Mouse (Mus musculus) cerebellum, adult 2 months (tissue): ENCODE data around the gene Mapk1. TPM values are rescaled to one million over a fixed set of nuclear protein-coding genes. Genes with fewer than 3 reads are reported as not detected.
A peak's percentile ranks its signal among the peaks of the same experiment; 100 is the strongest.
"Not testable (repeated sequence)": the region's sequence is repeated elsewhere in the genome, so short reads cannot be mapped to it uniquely, and the experiment has no call there.

ENCODE experiments used
- DNase-seq, 2 experiments: peaks; one replicate each; pipeline ENCODE4 v3.0.0; 2021
- H3K27ac ChIP-seq: fragments of 200-500 bp; 2 replicates; pipeline ENCODE4 v1.5.1; 2012; ENCODE audit warnings: low read length, control low read depth, inconsistent platforms; ENCODE audit not compliant: insufficient read depth
- H3K27me3 ChIP-seq: fragments of 200-500 bp; 2 replicates; pipeline ENCODE4 v1.6.1; 2012; ENCODE audit warnings: inconsistent platforms, mild to moderate bottlenecking, low read length, moderate library complexity; ENCODE audit not compliant: control insufficient read depth, insufficient read depth
- H3K4me1 ChIP-seq: fragments of 200-500 bp; 2 replicates; pipeline ENCODE4 v1.6.1; 2011; ENCODE audit warnings: low read length; ENCODE audit not compliant: control insufficient read depth, insufficient read depth
- H3K4me3 ChIP-seq: fragments of 200-500 bp; replicated peaks from 2 replicates; pipeline ENCODE3; 2011; ENCODE audit warnings: mild to moderate bottlenecking, low read depth, low read length, control low read depth; ENCODE audit not compliant: insufficient read depth
- CTCF ChIP-seq: fragments of 200-500 bp; IDR thresholded peaks from 2 replicates; pipeline ENCODE4 v1.5.1; 2011; ENCODE audit warnings: low read depth, mild to moderate bottlenecking, control low read depth, low read length, moderate library complexity, borderline replicate concordance; ENCODE audit not compliant: insufficient read depth
- POLR2A ChIP-seq: fragments of 200-500 bp; IDR thresholded peaks from 2 replicates; pipeline ENCODE4 v1.6.1; 2011; ENCODE audit warnings: low read length, control low read depth, borderline replicate concordance; ENCODE audit not compliant: insufficient read depth
- WGBS: fragments of 180-500 bp; shearing (Covaris S2); methylation state at CpG from one replicate; pipeline ENCODE4 v1.1.7; 2018; 5-methylcytosine and 5-hydroxymethylcytosine counted together
- polyA plus RNA-seq: library from polyadenylated mRNA; depleted of rRNA; stranded (reverse); fragments of >200 nt; gene quantifications from 2 replicates; pipeline ENCODE4 v1.2.3, GENCODE M21; 2012

Mapk1 gene
- polyA plus RNA-seq, 1 experiment, result 154 TPM

DNA sequence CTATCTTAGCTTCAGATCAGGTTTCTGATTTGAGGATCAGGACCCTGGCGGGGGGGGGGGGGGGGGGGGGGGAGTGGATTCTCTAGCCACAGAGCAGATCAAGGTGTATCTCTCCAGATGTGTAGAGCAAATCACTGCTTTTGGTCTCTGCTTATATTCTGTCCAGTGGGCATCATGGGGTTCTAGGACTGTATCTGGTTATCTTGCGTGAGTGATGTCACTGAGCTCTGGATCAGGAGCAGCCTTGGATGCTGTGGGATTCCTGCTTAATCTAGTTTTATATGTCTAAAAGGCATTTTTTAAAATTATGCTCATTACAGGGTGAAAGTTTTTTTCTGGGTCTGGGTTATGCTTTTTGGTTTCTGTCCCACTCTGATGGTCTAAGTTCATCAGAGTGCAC, 546 bp upstream of the Mapk1 start:
- no peaks in the 10 kb centered on the region; the same call in 1 of the 2 replicates for H3K4me1 ChIP-seq
- no peaks in the 10 kb centered on the region for H3K27me3 ChIP-seq
- TF ChIP-seq POLR2A, result no peak
- TF ChIP-seq CTCF, result no peak
- peak overlapping the region; percentile 99 for H3K4me3 ChIP-seq
- 33% methylated on average over 2 of the region's 2 CpGs for WGBS
- DNase-seq, result no peak
- peak overlapping the region; percentile 77; the same call in 1 of the 2 replicates for H3K27ac ChIP-seq

DNA sequence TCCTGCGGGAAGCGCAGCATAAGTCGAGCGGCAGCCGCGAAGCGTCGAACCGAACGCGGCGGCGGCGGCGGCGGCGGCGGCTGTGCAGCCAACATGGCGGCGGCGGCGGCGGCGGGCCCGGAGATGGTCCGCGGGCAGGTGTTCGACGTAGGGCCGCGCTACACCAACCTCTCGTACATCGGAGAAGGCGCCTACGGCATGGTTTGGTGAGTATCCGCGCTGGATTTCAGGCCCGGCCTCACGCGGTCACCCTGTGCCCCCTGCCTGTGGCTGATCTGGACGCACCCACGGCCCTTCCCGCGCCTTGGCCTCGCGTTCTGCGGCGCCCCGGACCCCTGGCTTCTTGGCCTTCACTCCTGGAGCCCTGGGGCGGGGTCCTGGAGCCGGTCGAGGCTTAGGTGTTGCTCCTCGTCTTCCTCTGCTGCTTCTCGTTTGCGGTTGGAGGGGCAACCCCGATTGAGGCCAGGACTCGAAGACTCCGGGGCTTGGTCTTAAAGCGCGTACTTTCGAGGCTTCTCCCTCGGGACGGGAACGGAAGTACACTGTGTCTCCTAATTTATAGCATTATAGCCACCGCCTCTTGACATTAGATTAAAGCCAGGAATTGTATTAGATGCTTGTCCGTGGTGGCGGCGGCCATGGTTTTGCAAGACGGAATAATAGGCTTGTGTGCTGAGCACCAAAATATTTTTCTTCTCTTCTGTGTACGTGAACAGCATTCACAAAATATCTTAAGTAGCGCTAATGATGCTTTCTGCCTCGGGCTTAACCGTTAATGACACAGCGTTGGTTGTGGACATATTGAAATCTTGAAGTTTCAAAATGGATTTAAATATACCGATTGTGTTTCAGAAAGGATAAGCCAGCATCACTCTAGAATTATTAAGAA, 596 bp downstream of the Mapk1 start:
- Histone ChIP-seq H3K27ac (peak overlapping the region; percentile 74; the same call in 1 of the 2 replicates), H3K4me3 (peak overlapping the region; percentile 99), H3K4me1 (no peaks in the 10 kb centered on the region; the same call in 1 of the 2 replicates), H3K27me3 (no peaks in the 10 kb centered on the region)
- WGBS, result under 1% methylated on average over 75 of the region's 75 CpGs
- no peak for DNase-seq
- no peak for TF ChIP-seq POLR2A

DNA sequence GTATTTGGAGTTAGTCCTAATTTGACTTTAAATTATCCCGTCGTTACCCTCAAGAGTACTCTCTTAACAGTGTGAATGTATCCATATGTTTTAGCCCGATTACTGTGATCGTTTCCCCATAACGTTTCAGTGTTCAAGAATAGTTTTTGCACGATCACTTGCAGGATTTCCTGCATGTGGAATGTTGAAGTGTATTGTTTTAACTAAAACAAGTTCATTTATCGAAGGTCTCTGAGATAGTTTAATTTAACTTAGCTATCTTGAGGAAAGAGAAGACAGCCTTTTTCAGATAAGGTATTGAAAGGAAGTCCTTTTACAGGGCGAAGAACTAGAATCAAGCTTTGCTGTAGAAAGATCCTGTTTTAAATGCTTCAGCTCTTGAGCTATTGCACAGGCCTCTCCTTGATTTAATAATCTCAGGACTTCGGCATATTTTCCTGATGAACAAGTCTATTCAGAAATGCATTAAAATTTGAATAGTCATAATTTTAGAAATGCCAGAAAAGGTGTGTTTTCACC, 1.3 kb downstream of the Mapk1 start:
- H3K27me3 ChIP-seq, result no peaks in the 10 kb centered on the region
- H3K27ac ChIP-seq, result no peak overlapping the region
- 9% methylated on average over 9 of the region's 9 CpGs for WGBS
- no peak for DNase-seq
- peak overlapping the region; percentile 99 for H3K4me3 ChIP-seq
- TF ChIP-seq POLR2A, result no peak
- no peak for TF ChIP-seq CTCF
- H3K4me1 ChIP-seq, result no peaks in the 10 kb centered on the region; the same call in 1 of the 2 replicates

DNA sequence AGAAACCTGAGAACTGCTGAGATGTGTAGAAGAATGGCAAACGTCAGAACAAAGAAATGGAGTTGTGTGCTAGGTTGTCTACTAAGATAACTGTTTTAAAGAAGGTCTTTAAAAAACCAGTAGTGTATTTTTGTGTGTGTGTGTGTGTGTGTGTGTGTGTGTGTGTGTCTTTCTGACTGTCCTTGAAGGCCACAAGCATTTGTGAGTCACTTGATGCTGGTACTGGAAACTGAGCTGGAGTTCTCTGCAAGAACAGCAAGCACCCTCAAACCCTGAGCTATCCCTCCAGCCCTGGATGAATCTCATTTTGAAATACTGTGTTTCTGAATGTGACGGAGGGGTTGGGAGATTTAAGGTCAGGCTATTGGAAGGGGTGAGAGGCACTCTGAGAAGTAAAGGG, 4.1 kb downstream of the Mapk1 start:
- H3K4me1 ChIP-seq, result peaks cover 1% of the 10 kb centered on the region; the same call in 1 of the 2 replicates
- TF ChIP-seq POLR2A (no peak), CTCF (no peak)
- H3K27me3 ChIP-seq, result no peaks in the 10 kb centered on the region
- no peak overlapping the region for H3K27ac ChIP-seq
- 63% methylated on average over 2 of the region's 2 CpGs for WGBS
- DNase-seq, result no peak
- no peak overlapping the region for H3K4me3 ChIP-seq

DNA sequence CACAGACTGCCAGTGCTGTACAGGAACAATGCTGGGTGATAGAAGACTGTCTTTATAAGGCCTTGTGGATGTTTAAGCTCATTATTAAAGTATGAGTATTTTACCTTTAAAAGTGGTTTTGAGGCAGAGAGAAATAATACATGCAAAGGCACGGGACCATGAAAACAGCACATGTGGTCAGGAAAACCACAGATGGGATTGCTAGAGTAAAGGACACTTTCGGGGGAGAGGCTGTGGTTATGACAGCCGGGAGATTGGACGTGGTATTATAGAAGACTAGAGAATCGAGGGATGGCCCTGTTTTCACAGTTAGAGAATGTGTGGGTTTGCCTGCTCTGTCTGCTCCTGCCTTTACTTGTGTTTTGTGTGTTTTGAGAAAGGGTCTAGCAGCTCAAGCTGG, 5.7 kb downstream of the Mapk1 start:
- no peak for DNase-seq
- 72% methylated on average over 5 of the region's 5 CpGs for WGBS

DNA sequence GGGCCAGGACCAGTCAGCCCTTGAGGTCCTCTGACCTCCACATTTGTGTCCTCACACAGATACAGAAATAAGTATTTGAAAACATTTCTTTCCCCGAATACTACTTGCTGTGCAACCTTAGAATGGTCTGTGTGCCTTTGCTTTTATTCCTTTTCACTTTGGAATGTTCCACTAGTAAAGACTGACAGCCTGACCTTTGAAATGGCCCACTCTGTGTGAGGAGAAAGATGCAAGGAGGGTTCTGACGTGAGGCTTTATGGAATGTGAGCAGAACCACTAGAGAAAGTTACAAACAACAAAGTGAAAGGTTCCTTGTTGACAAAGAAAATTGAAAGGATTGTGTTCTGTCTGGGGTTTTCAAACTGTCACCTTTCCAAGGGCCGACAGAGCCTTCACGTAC, 6.8 kb downstream of the Mapk1 start:
- Histone ChIP-seq H3K4me1 (peaks cover 3% of the 10 kb centered on the region; the same call in 1 of the 2 replicates), H3K4me3 (no peak overlapping the region), H3K27me3 (no peaks in the 10 kb centered on the region), H3K27ac (no peak overlapping the region)
- no peak for TF ChIP-seq CTCF
- no peak for TF ChIP-seq POLR2A
- DNase-seq, result no peak
- 55% methylated on average over 4 of the region's 4 CpGs for WGBS

More for the DNA sequence above, 5.7 kb downstream of the Mapk1 start:
- Histone ChIP-seq H3K4me1 (peaks cover 3% of the 10 kb centered on the region; the same call in 1 of the 2 replicates), H3K4me3 (no peak overlapping the region), H3K27me3 (no peaks in the 10 kb centered on the region), H3K27ac (no peak overlapping the region)
- no peak for TF ChIP-seq CTCF
- no peak for TF ChIP-seq POLR2A

DNA sequence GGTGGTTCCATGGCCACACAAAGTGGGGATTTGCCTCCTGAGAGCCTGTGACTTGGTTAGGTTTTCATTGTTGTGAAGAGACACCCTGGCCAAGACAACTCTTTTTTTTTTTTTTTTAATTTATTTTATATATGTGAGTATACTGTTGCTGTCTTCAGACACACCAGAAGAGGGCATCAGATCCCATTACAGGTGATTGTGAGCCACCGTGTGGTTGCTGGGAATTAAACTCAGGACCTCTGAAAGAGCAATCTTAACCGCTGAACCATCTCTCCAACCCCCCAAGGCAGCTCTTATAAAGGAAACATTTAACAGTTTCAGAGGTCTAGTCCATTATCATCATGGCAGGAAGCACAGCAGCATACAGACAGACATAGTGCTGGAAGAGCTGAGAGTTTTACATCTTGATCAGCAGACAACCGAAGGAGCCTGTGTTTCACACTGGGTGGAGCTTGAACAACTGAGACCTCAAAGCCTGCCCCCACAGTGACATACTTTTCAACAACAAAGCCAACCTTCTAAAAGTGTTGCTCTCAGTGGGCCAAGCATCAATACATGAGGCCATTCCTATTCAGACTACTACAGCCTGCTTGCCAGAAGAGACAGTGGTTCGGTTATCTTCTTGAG, 11.4 kb downstream of the Mapk1 start:
- Histone ChIP-seq H3K4me3 (no peak overlapping the region), H3K27ac (no peak overlapping the region), H3K27me3 (no peaks in the 10 kb centered on the region), H3K4me1 (0 out of 2 replicates have a peak, but pooled peaks cover 3% of the 10 kb centered on the region)
- no peak for DNase-seq
- no peak for TF ChIP-seq POLR2A
- no peak for TF ChIP-seq CTCF
- WGBS, result 68% methylated on average over 4 of the region's 4 CpGs

DNA sequence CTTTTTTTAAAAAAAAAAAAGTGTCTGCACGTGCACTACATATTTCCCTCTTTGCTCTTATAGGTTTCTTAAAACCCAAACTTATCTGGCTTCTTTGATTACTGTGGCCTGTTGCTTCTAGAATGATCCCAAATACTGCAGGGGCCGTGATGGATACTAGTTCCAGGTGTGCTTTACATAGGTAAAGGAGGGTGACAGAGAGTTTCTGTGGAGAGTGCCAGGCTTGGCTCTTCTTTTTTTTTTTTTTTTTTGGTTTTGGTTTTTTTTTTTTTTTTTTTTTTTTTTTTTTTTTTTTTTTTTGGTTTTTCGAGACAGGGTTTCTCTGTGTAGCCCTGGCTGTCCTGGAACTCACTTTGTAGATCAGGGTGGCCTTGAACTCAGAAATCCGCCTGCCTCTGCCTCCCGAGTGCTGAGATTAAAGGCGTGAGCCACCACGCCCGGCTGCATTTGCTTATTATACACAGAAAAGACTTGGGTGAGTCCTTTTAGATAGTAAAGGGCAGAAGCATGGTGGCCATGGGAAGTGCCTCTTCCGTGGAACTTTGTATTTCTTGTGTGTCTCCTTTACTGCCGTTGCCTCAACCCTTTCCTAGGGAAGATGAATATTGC, 13.0 kb downstream of the Mapk1 start:
- H3K4me3 ChIP-seq, H3K27me3 ChIP-seq, DNase-seq, H3K27ac ChIP-seq, H3K4me1 ChIP-seq: not testable (repeated sequence)
- WGBS, result 91% methylated on average over 10 of the region's 10 CpGs
